Mouse (Mus musculus) embryo, embryonic 11 days (tissue): ENCODE measurements at regions not wholly inside any gene's neighbourhood (a gene's known extent, or its start where the extent isn't known, plus 50 kb on each side); places are given as distances from the start of the nearest gene placed in this dataset.
A peak's percentile ranks its signal among the peaks of the same experiment; 100 is the strongest.

Experiments
- DNase-seq: peaks from one replicate; pipeline ENCODE4 v3.0.0-alpha.2; 2015

GRCm38 (mm10) chr12:20614766-20615165 is 375.5 kb upstream of the Asap2 start:
- DNase-seq: peak; percentile 82
